Mouse (Mus musculus): Measurements from ENCODE around the gene Gstm2. TPM values are rescaled to one million over a fixed set of nuclear protein-coding genes. Genes with fewer than 3 reads are reported as not detected.

Gene Gstm2
- polyA plus RNA-seq, 1 experiment, result 116 TPM

- Histone ChIP-seq H3K4me1 (ENCODE audit: control insufficient read depth, insufficient read depth, insufficient read length, low read length) (peaks cover 6% of the 10 kb centered on the region), H3K27ac (replicated peaks; ENCODE audit: low read depth, low read length) (no peak overlapping the region), H3K4me3 (ENCODE audit: insufficient read depth, low read depth, low read length) (no peak overlapping the region)
Observed at GRCm38 (mm10) chr3:107940524-107940923, 45.7 kb downstream of the Gstm2 start.

- H3K27ac ChIP-seq (replicated peaks; ENCODE audit: low read depth, low read length), result 0 out of 2 replicates have a peak overlapping the region, but pooled peaks have one; percentile 20
- no peak overlapping the region for H3K4me3 ChIP-seq (ENCODE audit: insufficient read depth, low read depth, low read length)
- peaks cover 6% of the 10 kb centered on the region for H3K4me1 ChIP-seq (ENCODE audit: control insufficient read depth, insufficient read depth, insufficient read length, low read length)
Observed at GRCm38 (mm10) chr3:107939830-107940229, 46.4 kb downstream of the Gstm2 start.

GRCm38 (mm10) chr3:107939403-107939802 lies 46.9 kb downstream of the Gstm2 start:
- H3K4me3 ChIP-seq (ENCODE audit: insufficient read depth, low read depth, low read length), result no peak overlapping the region
- peaks cover 6% of the 10 kb centered on the region for H3K4me1 ChIP-seq (ENCODE audit: control insufficient read depth, insufficient read depth, insufficient read length, low read length)
- H3K27ac ChIP-seq (replicated peaks; ENCODE audit: low read depth, low read length), result 0 out of 2 replicates have a peak overlapping the region, but pooled peaks have one; percentile 20

- Histone ChIP-seq H3K4me1 (ENCODE audit: control insufficient read depth, insufficient read depth, insufficient read length, low read length) (peaks cover 4% of the 10 kb centered on the region; the same call in 1 of the 2 replicates), H3K4me3 (ENCODE audit: insufficient read depth, low read depth, low read length) (no peak overlapping the region), H3K27ac (replicated peaks; ENCODE audit: low read depth, low read length) (no peak overlapping the region)
Observed at GRCm38 (mm10) chr3:107935888-107936287, 50.4 kb downstream of the Gstm2 start.

- Histone ChIP-seq H3K4me1 (ENCODE audit: control insufficient read depth, insufficient read depth, insufficient read length, low read length) (peaks cover 4% of the 10 kb centered on the region; the same call in 1 of the 2 replicates), H3K27ac (replicated peaks; ENCODE audit: low read depth, low read length) (no peak overlapping the region), H3K4me3 (ENCODE audit: insufficient read depth, low read depth, low read length) (no peak overlapping the region)
Observed at GRCm38 (mm10) chr3:107935268-107935667, 51.0 kb downstream of the Gstm2 start.

GRCm38 (mm10) chr3:107932128-107932527 lies 54.1 kb downstream of the Gstm2 start:
- H3K27ac ChIP-seq (replicated peaks; ENCODE audit: low read depth, low read length), result no peak overlapping the region
- no peak overlapping the region for H3K4me3 ChIP-seq (ENCODE audit: insufficient read depth, low read depth, low read length)
- no peaks in the 10 kb centered on the region for H3K4me1 ChIP-seq (ENCODE audit: control insufficient read depth, insufficient read depth, insufficient read length, low read length)

Other genes with a start within 250 kb of the Gstm2 start
- gene Csf1, start 226.0 kb downstream of the Gstm2 start, polyA plus RNA-seq (2012; ENCODE audit: insufficient read depth, insufficient read length, missing spikeins), result 5.6 and 14.8 TPM in 2 replicates
- not detected in 2 replicates for gene Eps8l3, start 109.2 kb downstream of the Gstm2 start, polyA plus RNA-seq (2012; ENCODE audit: insufficient read depth, insufficient read length, missing spikeins)
- 117 and 121 TPM in 2 replicates for gene Gstm5, start 90.6 kb downstream of the Gstm2 start, polyA plus RNA-seq (2012; ENCODE audit: insufficient read depth, insufficient read length, missing spikeins)
- 10.3 and 15.8 TPM in 2 replicates for gene Gstm7, start 54.6 kb downstream of the Gstm2 start, polyA plus RNA-seq (2012; ENCODE audit: insufficient read depth, insufficient read length, missing spikeins)
- gene Gstm6, start 42.7 kb downstream of the Gstm2 start, polyA plus RNA-seq (2012; ENCODE audit: insufficient read depth, insufficient read length, missing spikeins), result 3.1 and 7.9 TPM in 2 replicates
- not detected in 2 replicates for gene Gstm3, start 17.2 kb downstream of the Gstm2 start, polyA plus RNA-seq (2012; ENCODE audit: insufficient read depth, insufficient read length, missing spikeins)
- 393 and 398 TPM in 2 replicates for gene Gstm1, start 31.5 kb upstream of the Gstm2 start, polyA plus RNA-seq (2012; ENCODE audit: insufficient read depth, insufficient read length, missing spikeins)
- gene Gstm4, start 58.4 kb upstream of the Gstm2 start, polyA plus RNA-seq (2012; ENCODE audit: insufficient read depth, insufficient read length, missing spikeins), result 17.4 and 30.2 TPM in 2 replicates
- gene Ampd2, start 100.2 kb upstream of the Gstm2 start, polyA plus RNA-seq (2012; ENCODE audit: insufficient read depth, insufficient read length, missing spikeins), result 13.5 and 16.4 TPM in 2 replicates
- gene Gnat2, start 106.3 kb upstream of the Gstm2 start, polyA plus RNA-seq (2012; ENCODE audit: insufficient read depth, insufficient read length, missing spikeins), result not detected in 2 replicates
- gene Gnai3, start 159.7 kb upstream of the Gstm2 start, polyA plus RNA-seq (2012; ENCODE audit: insufficient read depth, insufficient read length, missing spikeins), result 20.7 and 24.7 TPM in 2 replicates
- gene Gpr61, start 168.4 kb upstream of the Gstm2 start, polyA plus RNA-seq (2012; ENCODE audit: insufficient read depth, insufficient read length, missing spikeins), result not detected in 2 replicates
- 5.8 and 10.1 TPM in 2 replicates for gene Amigo1, start 199.9 kb upstream of the Gstm2 start, polyA plus RNA-seq (2012; ENCODE audit: insufficient read depth, insufficient read length, missing spikeins)
- 3.5 and 4.8 TPM in 2 replicates for gene Cyb561d1, start 214.8 kb upstream of the Gstm2 start, polyA plus RNA-seq (2012; ENCODE audit: insufficient read depth, insufficient read length, missing spikeins)
- gene Atxn7l2, start 224.5 kb upstream of the Gstm2 start, polyA plus RNA-seq (2012; ENCODE audit: insufficient read depth, insufficient read length, missing spikeins), result 0.91 and 2.4 TPM in 2 replicates
- gene Sypl2, start 240.2 kb upstream of the Gstm2 start, polyA plus RNA-seq (2012; ENCODE audit: insufficient read depth, insufficient read length, missing spikeins), result 2.7 and 3.9 TPM in 2 replicates